Mouse (Mus musculus) megakaryocyte-erythroid progenitor cell, adult 5-6 weeks (primary cell): Measurements from ENCODE around the gene Dennd2a. TPM values are rescaled to one million over a fixed set of nuclear protein-coding genes. Genes with fewer than 3 reads are reported as not detected.

Source experiments
- ATAC-seq: replicated peaks from 2 replicates; pipeline ENCODE4 v1.8.0; 2016; ENCODE audit warnings: mild to moderate bottlenecking, inconsistent platforms; ENCODE audit not compliant: severe bottlenecking, poor library complexity, low FRiP score, low TSS enrichment
- total RNA-seq, 2 experiments: library from RNA; stranded (forward) in 1 of 2; stranded (reverse) in 1 of 2; fragments of 200-1000, 215-1000 nt in 1 of 2; fragments of >200 nt in 1 of 2; fragmentation: Nextera tagmentation in 1 of 2; gene quantifications; 2 replicates each; pipeline ENCODE4 v1.2.3; 2014 to 2017

The Dennd2a gene
- total RNA-seq, 2 experiments from 2014 or later, result not detected

GRCm38 (mm10) chr6:39559276-39559939 is 1.7 kb upstream of the Dennd2a start:
- no peak for ATAC-seq

DNA sequence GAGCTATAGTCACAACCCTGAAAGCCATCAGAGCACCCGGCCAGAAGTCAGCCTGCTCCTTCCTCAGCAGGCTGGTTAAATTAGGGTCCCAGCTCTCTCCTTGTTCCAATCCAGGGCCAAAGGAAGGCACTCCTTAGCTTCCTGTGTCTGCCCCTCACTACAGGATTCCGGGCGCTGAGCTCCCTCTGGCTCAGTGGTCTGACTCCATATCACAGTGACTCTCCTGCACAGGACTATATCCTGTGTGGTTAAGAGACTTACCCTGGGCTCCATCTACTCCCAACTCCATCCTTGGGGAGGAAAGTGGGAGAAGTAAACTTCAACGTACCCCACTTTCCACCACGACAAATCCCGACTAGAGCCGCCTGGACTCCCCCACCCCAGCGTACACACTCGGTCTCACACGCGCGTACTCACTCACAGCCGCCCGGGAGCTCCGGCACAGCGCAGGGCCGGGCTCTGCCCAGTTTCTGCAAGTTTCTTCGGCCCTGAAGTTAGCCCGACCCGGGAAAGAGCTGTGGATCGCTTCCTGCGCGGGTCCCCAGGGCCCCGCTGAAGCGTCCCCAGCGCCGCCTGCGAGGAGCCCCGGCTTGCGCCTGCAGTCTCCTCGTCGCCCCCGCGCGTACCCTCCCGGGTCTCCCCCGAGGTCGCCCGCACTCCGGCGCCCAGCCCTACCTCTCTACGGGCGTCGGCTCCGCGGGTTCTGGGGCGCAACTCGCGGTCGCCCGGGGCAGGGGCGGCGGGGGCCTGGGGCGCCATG is 587 bp downstream of the Dennd2a start:
- ATAC-seq, result 0 out of 2 replicates have a peak, but pooled peaks have one; percentile 31

DNA sequence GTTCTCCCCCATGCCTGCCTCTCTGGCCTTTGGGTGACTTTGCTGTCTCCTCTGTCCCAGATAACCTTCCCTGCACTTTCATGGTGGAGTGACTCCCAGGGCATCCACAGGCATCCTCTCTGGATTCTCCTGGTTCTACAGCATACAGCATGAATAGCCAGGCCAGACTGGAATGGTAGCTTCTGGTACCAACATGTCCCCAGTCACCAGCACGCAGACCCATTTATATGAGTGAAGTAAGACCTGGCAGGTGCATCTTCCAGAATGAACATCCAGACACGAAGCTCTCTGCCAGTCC is 2.1 kb downstream of the Dennd2a start:
- ATAC-seq, result no peak

- ATAC-seq, result no peak
Observed at GRCm38 (mm10) chr6:39554888-39555647, 2.6 kb downstream of the Dennd2a start.

DNA sequence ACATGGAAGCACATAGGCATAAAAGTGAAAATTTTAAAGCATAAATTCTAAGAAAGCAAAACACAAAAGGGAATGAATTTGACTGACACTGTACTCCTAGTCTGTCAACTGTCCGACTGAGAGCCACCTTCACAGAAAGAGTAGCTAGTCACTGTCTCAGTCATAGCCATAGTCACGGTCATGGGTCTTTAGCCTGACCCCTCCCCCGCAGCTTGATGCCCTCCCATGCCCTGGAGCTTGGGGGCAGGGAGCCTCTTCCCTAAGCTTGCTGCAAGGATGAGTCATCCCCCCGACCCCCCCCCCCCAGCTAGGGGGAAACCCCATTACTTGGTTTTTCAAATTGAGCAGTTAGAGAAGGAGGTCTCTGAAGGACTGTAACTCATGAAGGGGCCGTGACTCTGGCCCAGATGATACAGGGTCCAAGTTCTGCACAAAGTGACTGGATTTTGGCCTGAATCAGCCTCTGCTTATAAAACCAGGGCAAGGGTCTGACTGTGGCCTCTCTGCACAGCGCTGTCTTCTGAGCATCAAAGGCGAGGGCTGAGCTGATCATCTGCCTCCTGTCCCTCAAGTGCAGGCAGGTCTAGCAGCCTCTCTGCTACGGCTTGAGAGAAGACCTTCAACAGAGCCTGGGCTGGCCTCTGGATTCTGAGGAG is 5.6 kb downstream of the Dennd2a start:
- ATAC-seq, result no peak

DNA sequence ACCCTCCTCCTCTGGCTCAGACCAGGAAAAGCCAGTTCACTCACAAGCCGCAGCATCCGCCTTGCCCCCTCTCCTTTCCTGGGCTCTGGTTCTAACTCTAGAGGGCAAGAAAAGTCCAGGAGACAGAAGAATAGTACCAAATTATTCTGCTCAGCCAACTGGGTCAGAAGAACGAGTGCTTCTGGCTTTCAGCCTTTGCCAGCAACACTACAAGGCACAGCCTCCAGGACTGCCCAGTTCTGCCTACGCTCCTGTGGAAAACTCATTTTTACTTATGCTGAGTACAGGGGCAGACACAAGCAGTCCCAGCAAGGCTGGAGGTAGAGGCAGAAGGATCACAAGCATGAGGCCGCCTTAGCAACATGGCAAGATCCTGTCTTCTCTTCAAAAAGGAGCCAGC is 9.6 kb downstream of the Dennd2a start:
- ATAC-seq, result no peak

GRCm38 (mm10) chr6:39545474-39545873 is 12.2 kb downstream of the Dennd2a start:
- no peak for ATAC-seq

DNA sequence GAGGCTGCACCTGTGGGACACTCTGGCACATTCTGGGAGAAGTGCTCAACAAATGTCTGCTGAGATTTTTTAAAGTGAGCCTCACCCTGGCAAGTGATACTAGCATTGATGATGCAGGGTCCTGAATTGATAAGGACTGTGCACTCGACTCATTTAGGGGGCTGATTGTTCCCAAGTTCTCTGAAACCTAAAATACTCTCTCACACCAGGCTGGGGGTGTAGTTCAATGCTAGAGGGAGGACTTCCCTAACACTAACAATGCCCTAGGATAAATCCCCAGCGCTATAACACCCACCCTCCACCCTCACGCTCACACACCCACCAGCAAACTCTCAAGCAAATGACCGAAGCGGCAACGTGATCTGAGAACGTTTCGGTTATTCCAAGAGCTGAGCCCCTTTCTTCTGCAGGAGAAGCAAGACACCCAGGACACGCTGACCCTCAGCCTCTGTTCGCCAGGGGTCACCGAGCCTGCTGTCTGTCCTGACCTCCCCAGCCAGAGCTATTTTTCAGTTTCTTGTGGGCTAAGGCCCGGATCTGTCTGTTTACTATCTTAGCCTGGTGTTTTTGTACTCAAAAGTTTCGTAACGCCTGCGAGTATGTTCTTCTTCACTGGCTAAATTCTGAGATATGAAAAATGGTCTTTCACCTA is 13.8 kb downstream of the Dennd2a start:
- ATAC-seq, result no peak

GRCm38 (mm10) chr6:39542631-39543597 is 14.8 kb downstream of the Dennd2a start:
- no peak for ATAC-seq

DNA sequence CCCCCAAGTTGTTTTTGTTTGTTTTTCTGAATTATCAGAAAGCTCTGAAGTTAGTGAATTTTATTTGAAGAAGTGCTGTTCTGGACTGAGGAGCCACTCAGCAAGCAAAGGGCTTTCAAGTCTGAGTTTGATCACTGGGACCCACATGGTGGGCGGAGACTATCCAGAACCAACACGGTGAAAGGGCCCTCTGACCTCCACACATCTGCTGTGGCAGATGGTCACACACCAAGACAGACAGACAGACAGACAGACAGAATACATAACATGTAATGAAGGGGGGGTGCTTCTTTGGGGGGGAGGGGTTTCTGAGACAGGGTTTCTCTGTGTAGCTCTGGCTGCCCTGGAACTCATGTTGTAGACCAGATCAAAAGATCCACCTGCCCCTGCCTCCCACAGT is 17.1 kb downstream of the Dennd2a start:
- no peak for ATAC-seq

DNA sequence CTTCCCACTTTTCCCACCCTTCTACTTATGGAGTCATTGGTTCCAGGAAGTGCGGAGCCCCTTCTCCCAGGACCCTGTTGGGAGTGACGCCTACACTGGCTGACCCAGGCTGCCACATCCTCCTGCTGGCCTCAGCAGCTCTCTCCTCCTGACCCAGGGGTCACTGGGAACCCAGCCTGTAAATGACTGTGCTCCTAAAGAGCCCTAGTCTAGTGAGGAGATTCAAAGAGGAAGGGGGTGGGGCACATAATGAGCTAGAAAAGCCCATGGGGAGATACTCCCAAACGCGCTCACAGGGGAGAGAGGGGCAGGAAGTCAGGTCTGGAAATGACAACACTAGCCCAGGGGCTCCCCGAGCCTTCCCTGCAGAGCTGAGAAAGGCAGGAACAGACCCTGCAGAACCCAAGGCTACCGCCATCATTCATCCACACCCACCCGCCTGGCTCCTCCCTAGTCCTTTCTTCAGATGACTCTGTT is 17.9 kb downstream of the Dennd2a start:
- no peak for ATAC-seq

- no peak for ATAC-seq
Observed at GRCm38 (mm10) chr6:39538227-39538626, 19.4 kb downstream of the Dennd2a start.

DNA sequence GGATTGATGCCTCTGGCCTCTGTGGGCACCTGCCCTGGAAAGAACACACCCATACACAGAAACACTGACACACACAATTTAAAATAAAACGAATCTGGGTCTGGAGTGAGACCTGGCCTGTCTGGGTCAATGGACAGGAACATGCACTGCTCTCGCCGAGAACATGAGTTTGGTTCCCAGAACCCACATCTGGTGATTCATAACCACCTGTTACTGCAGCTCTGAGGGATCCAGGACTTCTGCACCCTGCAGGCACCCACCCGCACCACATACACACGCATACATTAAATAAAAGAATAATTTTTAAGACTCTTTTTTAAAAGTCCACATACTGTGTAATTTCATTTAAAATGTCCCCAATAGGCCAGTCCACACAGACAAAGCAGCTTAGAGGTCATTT is 20.4 kb downstream of the Dennd2a start:
- ATAC-seq, result no peak

GRCm38 (mm10) chr6:39536621-39537020 is 21.0 kb downstream of the Dennd2a start:
- ATAC-seq, result no peak

- ATAC-seq, result no peak
Observed at GRCm38 (mm10) chr6:39534944-39535343, 22.7 kb downstream of the Dennd2a start.

GRCm38 (mm10) chr6:39528671-39529535 is 28.8 kb downstream of the Dennd2a start:
- ATAC-seq, result no peak

GRCm38 (mm10) chr6:39527811-39528210 is 29.9 kb downstream of the Dennd2a start:
- ATAC-seq, result no peak
